Mouse (Mus musculus) intestine, postnatal 0 days (tissue): ENCODE results near the gene BC005537. TPM values are rescaled to one million over a fixed set of nuclear protein-coding genes. Genes with fewer than 3 reads are reported as not detected.
A peak's percentile ranks its signal among the peaks of the same experiment; 100 is the strongest.

Source experiments
- ATAC-seq: fragments of 200-750 bp; cut with Nextera tagmentation; 2 replicates; pipeline ENCODE4 v1.8.0; 2017; ENCODE audit warnings: mild to moderate bottlenecking, moderate TSS enrichment, moderate library complexity
- H3K27ac ChIP-seq: fragments of 300-500 bp; sonication (generic); 2 replicates; pipeline ENCODE4 v1.5.1; 2014; ENCODE audit warnings: mild to moderate bottlenecking, low read depth, low read length, moderate library complexity
- H3K27me3 ChIP-seq: fragments of 300-500 bp; sonication (generic); replicated peaks from 2 replicates; pipeline ENCODE4 v1.6.1; 2014; ENCODE audit warnings: low read length, mixed read lengths; ENCODE audit not compliant: control insufficient read depth, insufficient read depth
- H3K36me3 ChIP-seq: fragments of 300-500 bp; sonication (generic); 2 replicates; pipeline ENCODE4 v1.6.1; 2014; ENCODE audit warnings: mild to moderate bottlenecking, moderate library complexity; ENCODE audit not compliant: control insufficient read depth, insufficient read depth
- H3K4me1 ChIP-seq: fragments of 300-500 bp; sonication (generic); replicated peaks from 2 replicates; pipeline ENCODE4 v1.6.1; 2014; ENCODE audit warnings: antibody characterized with exemption, low read length, mixed read lengths; ENCODE audit not compliant: control insufficient read depth, insufficient read depth
- H3K4me2 ChIP-seq: fragments of 300-500 bp; sonication (generic); replicated peaks from 2 replicates; pipeline ENCODE4 v1.6.1; 2014; ENCODE audit warnings: low read depth, mild to moderate bottlenecking, moderate library complexity
- H3K4me3 ChIP-seq: fragments of 300-500 bp; sonication (generic); 2 replicates; pipeline ENCODE4 v1.5.1; 2014; ENCODE audit warnings: low read depth, low read length
- H3K9ac ChIP-seq: fragments of 300-500 bp; sonication (generic); 2 replicates; pipeline ENCODE4 v1.6.1; 2014; ENCODE audit warnings: mild to moderate bottlenecking, low read depth, low read length
- H3K9me3 ChIP-seq: fragments of 300-500 bp; sonication (generic); 2 replicates; pipeline ENCODE4 v1.6.1; 2016; ENCODE audit warnings: mixed run types; ENCODE audit not compliant: control insufficient read depth
- CTCF ChIP-seq: sonication (generic); IDR thresholded peaks from 2 replicates; pipeline ENCODE4 v1.5.1; 2016; ENCODE audit warnings: low read depth, mild to moderate bottlenecking, control low read depth, antibody characterized with exemption, moderate library complexity
- WGBS: fragments of 180-500 bp; shearing (Covaris S2); extraction: QIAGEN DNeasy Blood & Tissue Kit; methylation state at CpG from one replicate; pipeline ENCODE4 v1.1.7; 2014; 5-methylcytosine and 5-hydroxymethylcytosine counted together
- polyA plus RNA-seq: library from polyadenylated mRNA; unstranded; fragments of >200 nt; fragmentation: Nextera tagmentation; extraction: Ambion mirVana; gene quantifications from 2 replicates; pipeline ENCODE4 v1.2.1, GENCODE M21; 2015

Gene BC005537
- polyA plus RNA-seq, 1 experiment from 2014 or later: 15.4 TPM

DNA sequence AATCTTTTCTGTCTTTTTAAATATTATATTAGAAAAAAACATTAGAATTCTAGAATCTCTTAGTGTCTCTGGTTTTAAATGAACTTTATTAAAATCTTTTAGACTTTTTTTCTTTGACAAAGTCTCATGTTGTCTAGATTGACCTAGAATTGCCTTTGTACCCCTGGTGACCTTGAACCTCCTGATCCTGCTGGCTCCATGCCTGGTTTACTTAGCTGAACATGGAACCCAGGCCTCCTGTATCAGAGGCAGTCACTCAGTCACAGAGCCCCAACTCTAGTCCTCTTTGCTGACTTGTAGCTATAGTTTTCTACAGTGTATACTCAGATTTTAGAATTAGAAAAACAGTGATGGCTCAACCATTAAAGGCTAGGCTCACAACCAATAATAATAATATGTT, 4.6 kb downstream of the BC005537 start:
- Histone ChIP-seq H3K9me3 (no peaks in the 10 kb centered on the region), H3K9ac (no peak overlapping the region), H3K4me1 (no peaks in the 10 kb centered on the region), H3K27ac (no peak overlapping the region), H3K27me3 (no peaks in the 10 kb centered on the region), H3K4me3 (no peak overlapping the region), H3K4me2 (no peak overlapping the region), H3K36me3 (peaks cover 44% of the 10 kb centered on the region)
- ATAC-seq: no peak
- TF ChIP-seq CTCF: no peak

DNA sequence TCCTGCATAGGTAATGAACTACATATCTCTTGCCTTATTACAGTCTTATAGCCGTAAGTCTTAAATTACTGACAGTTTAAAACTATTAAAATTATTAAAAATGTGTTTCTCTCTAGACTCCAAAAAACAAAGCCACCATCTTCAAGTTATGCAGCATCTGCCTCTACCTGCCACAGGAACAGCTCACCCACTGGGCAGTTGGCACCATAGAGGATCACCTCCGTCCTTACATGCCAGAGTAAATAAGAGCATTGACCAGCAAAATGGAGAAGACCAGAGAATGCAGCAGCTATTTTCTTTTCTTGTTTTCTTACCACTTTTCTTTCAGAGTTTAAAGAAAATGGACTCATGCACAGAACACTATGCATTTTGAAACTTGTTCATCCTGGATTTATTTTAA, 11.1 kb downstream of the BC005537 start:
- Histone ChIP-seq H3K27me3 (no peaks in the 10 kb centered on the region), H3K9ac (no peak overlapping the region), H3K4me1 (no peaks in the 10 kb centered on the region), H3K4me2 (no peak overlapping the region), H3K27ac (no peak overlapping the region), H3K9me3 (no peaks in the 10 kb centered on the region), H3K4me3 (no peak overlapping the region), H3K36me3 (peaks cover 53% of the 10 kb centered on the region)
- TF ChIP-seq CTCF: no peak
- WGBS: 90% methylated on average over 2 of the region's 2 CpGs
- no peak for ATAC-seq

DNA sequence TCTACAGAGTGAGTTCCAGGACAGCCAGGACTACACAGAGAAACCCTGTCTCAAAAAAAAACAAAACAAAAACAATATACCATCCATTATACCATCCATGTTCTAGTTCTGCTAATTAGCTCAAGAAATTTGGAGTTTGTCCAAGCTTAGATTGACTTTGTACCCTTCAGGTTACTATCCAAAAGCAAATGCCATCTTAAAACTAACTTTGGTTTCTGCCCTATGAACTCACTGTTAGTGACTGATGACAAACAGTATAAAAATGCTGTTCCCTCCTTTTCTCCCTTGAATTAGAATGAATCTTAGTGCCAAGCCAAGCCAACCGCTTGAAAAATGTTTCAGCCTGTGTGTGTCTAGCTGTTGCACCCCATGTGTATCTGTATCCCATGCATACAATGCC, 13.2 kb downstream of the BC005537 start:
- WGBS: 90% methylated on average over 1 of the region's 1 CpGs
- H3K4me2 ChIP-seq: no peak overlapping the region
- no peak overlapping the region for H3K4me3 ChIP-seq
- TF ChIP-seq CTCF: no peak
- no peaks in the 10 kb centered on the region for H3K4me1 ChIP-seq
- H3K36me3 ChIP-seq: peaks cover 40% of the 10 kb centered on the region
- no peak for ATAC-seq
- H3K9ac ChIP-seq: no peak overlapping the region
- no peaks in the 10 kb centered on the region for H3K9me3 ChIP-seq
- H3K27me3 ChIP-seq: no peaks in the 10 kb centered on the region
- H3K27ac ChIP-seq: no peak overlapping the region

DNA sequence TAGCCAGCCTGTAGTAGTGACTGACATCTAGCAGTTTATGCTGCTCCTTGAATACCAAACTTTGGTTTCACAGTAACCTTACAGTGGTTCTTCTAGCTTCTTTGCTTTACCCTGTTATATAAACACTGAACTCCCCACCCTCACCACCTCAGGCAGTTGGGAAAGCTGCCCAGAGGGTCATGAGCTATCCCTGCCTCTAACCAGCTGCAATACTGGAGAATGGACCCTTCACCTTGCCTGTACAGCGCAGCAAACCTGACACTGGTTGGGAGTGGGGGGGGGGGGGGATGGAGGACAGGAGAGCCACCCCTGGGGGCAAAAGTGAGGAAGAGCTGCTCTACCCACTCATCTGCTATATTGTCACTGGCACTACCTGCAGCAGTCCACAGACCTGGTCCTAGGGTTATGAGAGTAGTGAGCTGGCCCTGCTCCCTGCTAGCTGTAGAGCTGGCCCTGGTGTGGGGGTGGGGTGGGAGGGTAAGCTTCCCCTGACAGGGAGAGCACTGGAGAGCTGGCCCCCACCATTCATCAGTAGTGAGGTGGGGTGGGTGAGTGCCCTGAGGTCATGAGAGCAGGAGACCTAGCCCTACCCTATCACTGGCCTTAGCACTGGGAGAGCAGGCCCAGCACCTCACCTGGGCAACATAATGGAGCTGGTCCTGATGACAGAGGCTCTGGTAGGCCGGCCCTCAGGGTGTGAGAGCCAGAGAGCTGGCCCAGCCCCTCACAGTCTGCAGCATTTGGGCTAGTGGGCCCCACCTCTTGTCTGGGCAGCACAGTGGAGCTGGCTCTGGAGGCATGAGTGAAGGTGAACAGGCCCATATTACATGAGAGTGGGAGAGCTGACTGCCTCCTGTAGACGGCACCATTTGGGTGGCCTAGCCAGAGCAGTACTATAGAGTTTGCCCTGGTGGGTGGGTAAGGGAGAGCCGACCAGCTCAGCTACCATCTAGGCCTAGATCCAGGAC, 15.0 kb downstream of the BC005537 start:
- Histone ChIP-seq H3K4me1 (no peaks in the 10 kb centered on the region), H3K27me3 (no peaks in the 10 kb centered on the region), H3K27ac (no peak overlapping the region), H3K4me2 (no peak overlapping the region), H3K9me3 (no peaks in the 10 kb centered on the region), H3K4me3 (no peak overlapping the region), H3K9ac (no peak overlapping the region), H3K36me3 (peaks cover 26% of the 10 kb centered on the region)
- ATAC-seq: peak; percentile 46
- TF ChIP-seq CTCF: no peak
- 57% methylated on average over 4 of the region's 4 CpGs for WGBS

DNA sequence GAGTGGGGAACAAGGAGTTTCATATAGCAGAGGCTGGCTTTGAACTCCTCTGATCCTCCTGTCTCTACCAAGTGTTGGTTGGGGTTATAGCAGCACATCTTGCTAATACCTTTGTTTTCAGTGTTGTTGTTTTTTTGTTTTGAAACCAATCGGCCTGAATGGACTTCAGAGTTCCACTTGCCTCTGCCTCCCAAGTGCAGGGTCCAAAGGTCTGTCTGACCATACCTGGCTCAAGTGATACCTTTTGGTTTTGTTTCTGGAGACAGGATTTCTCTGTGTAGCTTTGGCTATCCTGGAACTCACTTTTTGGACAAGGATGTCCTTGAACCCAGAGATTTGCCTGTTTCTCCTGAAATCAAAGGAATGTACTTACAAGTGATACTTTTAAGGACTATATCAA, 18.5 kb downstream of the BC005537 start:
- no peak overlapping the region for H3K9ac ChIP-seq
- 64% methylated on average over 1 of the region's 1 CpGs for WGBS
- no peak for ATAC-seq
- TF ChIP-seq CTCF: no peak
- H3K27ac ChIP-seq: no peak overlapping the region
- no peaks in the 10 kb centered on the region for H3K27me3 ChIP-seq
- no peak overlapping the region for H3K4me3 ChIP-seq
- no peaks in the 10 kb centered on the region for H3K9me3 ChIP-seq
- no peak overlapping the region for H3K4me2 ChIP-seq
- H3K36me3 ChIP-seq: peaks cover 7% of the 10 kb centered on the region
- no peaks in the 10 kb centered on the region for H3K4me1 ChIP-seq

DNA sequence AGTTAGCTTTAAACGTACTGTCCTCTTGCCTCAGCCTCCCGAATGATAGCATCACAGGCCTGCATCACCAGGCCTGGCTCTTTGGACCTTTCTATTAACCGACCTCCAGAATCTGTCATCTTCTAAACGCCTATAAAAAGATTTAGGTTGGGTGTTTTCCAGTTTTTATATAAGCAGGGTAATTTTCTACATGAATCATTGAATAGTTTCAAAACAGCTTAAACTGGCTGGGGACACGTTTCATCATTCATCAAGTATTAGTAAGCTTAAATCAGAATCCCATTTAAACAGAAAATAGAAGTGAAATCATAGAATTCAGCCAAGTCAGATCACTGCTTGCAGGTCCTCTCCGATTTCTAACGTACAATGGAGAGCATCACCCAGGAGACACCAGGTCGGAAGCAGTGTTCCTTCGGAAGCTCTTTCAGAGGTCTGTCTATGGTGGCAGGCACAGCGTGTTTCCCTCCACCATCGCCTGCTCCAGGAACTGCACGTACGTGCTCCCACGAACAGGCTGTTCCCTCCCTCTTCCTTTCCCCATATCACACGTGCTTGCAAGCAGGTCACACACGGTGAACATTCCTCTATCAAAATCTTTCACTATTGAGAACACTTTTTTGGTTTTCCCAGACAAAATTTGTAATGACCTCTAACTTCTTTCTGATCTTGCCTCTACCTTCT, 21.3 kb downstream of the BC005537 start:
- Histone ChIP-seq H3K27ac (no peak overlapping the region), H3K4me2 (no peak overlapping the region), H3K4me3 (no peak overlapping the region), H3K4me1 (no peaks in the 10 kb centered on the region), H3K27me3 (no peaks in the 10 kb centered on the region), H3K36me3 (peaks cover 7% of the 10 kb centered on the region), H3K9me3 (no peaks in the 10 kb centered on the region), H3K9ac (no peak overlapping the region)
- no peak for ATAC-seq
- 85% methylated on average over 16 of the region's 16 CpGs for whole genome bisulfite sequencing
- no peak for TF ChIP-seq CTCF
